27 mouse cellular contexts compared by ENCODE assay signal in genomic region chr8:124328259-124328658, GRCm38 (mm10).
DNase-seq lines count a peak whose midpoint lies in the region; ATAC-seq lines count a peak whose summit lies in the region.
"Had no signal": no experiment of that assay in that cellular context is flagged by ENCODE, and none has a peak within 500 bp of the region (broad histone marks: within the 10 kb centered on the region; RNA-seq: fewer than 3 reads in every experiment).

No protein-coding gene starts in this region.

- H3K36me3 ChIP-seq in hindbrain, embryonic 10.5 days, result peaks cover 94% of the 10 kb centered on the region
- H3K36me3 ChIP-seq in hindbrain, embryonic 13.5 days, result peaks cover 80% of the 10 kb centered on the region
- H3K36me3 ChIP-seq in embryonic facial prominence, embryonic 10.5 days (replicated peaks), result peaks cover 94% of the 10 kb centered on the region
- H3K36me3 ChIP-seq: G1E had no signal

- ATAC-seq in hindbrain, embryonic 13.5 days (ENCODE audit: low FRiP score), result no peak
- ATAC-seq: activated CD4-positive, CD25-positive, alpha-beta regulatory T cell, adult 4 months; CD4-positive, CD25-positive, alpha-beta regulatory T cell, adult 4 months; forebrain, embryonic 14.5 days; Patski had no signal

- no peaks in the 10 kb centered on the region for H3K9me3 ChIP-seq in hindbrain, embryonic 10.5 days
- H3K9me3 ChIP-seq in hindbrain, embryonic 13.5 days, result no peaks in the 10 kb centered on the region
- H3K9me3 ChIP-seq in embryonic facial prominence, embryonic 10.5 days, result no peaks in the 10 kb centered on the region
- H3K9me3 ChIP-seq: embryonic facial prominence, embryonic 13.5 days; embryonic facial prominence, embryonic 15.5 days; forebrain, embryonic 10.5 days; forebrain, embryonic 12.5 days had no signal

- H3K27ac ChIP-seq in hindbrain, embryonic 10.5 days, result peak overlapping the region; percentile 45; the same call in 1 of the 2 replicates
- no peak overlapping the region for H3K27ac ChIP-seq in hindbrain, embryonic 13.5 days
- H3K27ac ChIP-seq in embryonic facial prominence, embryonic 10.5 days (replicated peaks), result 0 out of 2 replicates have a peak overlapping the region, but pooled peaks have one; percentile 7
- H3K27ac ChIP-seq: embryonic facial prominence, embryonic 13.5 days; embryonic facial prominence, embryonic 15.5 days; forebrain, embryonic 12.5 days had no signal

- no peak overlapping the region for H3K4me2 ChIP-seq in hindbrain, embryonic 13.5 days
- H3K4me2 ChIP-seq: embryonic facial prominence, embryonic 13.5 days; embryonic facial prominence, embryonic 15.5 days; forebrain, embryonic 12.5 days had no signal

- no peak overlapping the region for H3K4me3 ChIP-seq in hindbrain, embryonic 10.5 days
- no peak overlapping the region for H3K4me3 ChIP-seq in hindbrain, embryonic 13.5 days
- no peak overlapping the region for H3K4me3 ChIP-seq in embryonic facial prominence, embryonic 10.5 days
- H3K4me3 ChIP-seq: embryonic facial prominence, embryonic 13.5 days; embryonic facial prominence, embryonic 15.5 days; erythroblast, embryonic 14.5 days; forebrain, embryonic 10.5 days; forebrain, embryonic 12.5 days had no signal

- no peaks in the 10 kb centered on the region for H3K27me3 ChIP-seq in hindbrain, embryonic 10.5 days (ENCODE audit: insufficient read depth, poor library complexity, severe bottlenecking)
- no peaks in the 10 kb centered on the region for H3K27me3 ChIP-seq in hindbrain, embryonic 13.5 days
- no peaks in the 10 kb centered on the region for H3K27me3 ChIP-seq in embryonic facial prominence, embryonic 10.5 days (replicated peaks; ENCODE audit: low read depth, poor library complexity, severe bottlenecking)
- H3K27me3 ChIP-seq: CH12.LX; embryonic facial prominence, embryonic 13.5 days; embryonic facial prominence, embryonic 15.5 days; forebrain, embryonic 12.5 days; Patski had no signal

- DNase-seq in hindbrain, embryonic 10.5 days (ENCODE audit: low spot score), result no peak
- peak; percentile 44 for DNase-seq in urinary bladder, adult 2 months (ENCODE audit: low spot score)
- DNase-seq in urinary bladder, postnatal 4 days (ENCODE audit: low spot score in 2 of 2), result no peak
- DNase-seq in embryonic facial prominence, embryonic 10.5 days (ENCODE audit: low spot score), result no peak
- DNase-seq in urinary bladder, postnatal 25 days (ENCODE audit: low spot score), result peak; percentile 25
- DNase-seq in heart, adult 11 months, result no peak
- DNase-seq: adrenal gland, adult 8-10 months; adrenal gland, postnatal 14 days; adrenal gland, postnatal 36 days; B cell, adult 2 months; cerebellum, adult 11-12 months; cerebellum, adult 2 months; cerebellum, adult 9-10 months; cerebellum, postnatal 10 days; cerebellum, postnatal 25 days had no signal

- peaks cover 40% of the 10 kb centered on the region for H3K4me1 ChIP-seq in hindbrain, embryonic 10.5 days (replicated peaks)
- peaks cover 20% of the 10 kb centered on the region for H3K4me1 ChIP-seq in hindbrain, embryonic 13.5 days (replicated peaks)
- peaks cover 26% of the 10 kb centered on the region for H3K4me1 ChIP-seq in embryonic facial prominence, embryonic 10.5 days
- H3K4me1 ChIP-seq: embryonic facial prominence, embryonic 13.5 days; embryonic facial prominence, embryonic 15.5 days had no signal

- H3K9ac ChIP-seq in hindbrain, embryonic 13.5 days, result no peak overlapping the region
- H3K9ac ChIP-seq: embryonic facial prominence, embryonic 13.5 days; embryonic facial prominence, embryonic 15.5 days; forebrain, embryonic 12.5 days had no signal

- 78% methylated on average over 7 of the region's 7 CpGs for WGBS in hindbrain, embryonic 10.5 days
- WGBS in hindbrain, embryonic 13.5 days, result 82% methylated on average over 7 of the region's 7 CpGs
- WGBS in embryonic facial prominence, embryonic 10.5 days, result 75% methylated on average over 7 of the region's 7 CpGs

Comparison
In these comparisons a context has a peak if more than half of its experiments do, and no peak if none do; other contexts are left out.
1. DNase-seq: peak in urinary bladder, adult 2 months (single experiment) and urinary bladder, postnatal 25 days (single experiment); none in hindbrain, embryonic 10.5 days (single experiment), urinary bladder, postnatal 4 days (0 of 2), embryonic facial prominence, embryonic 10.5 days (single experiment) and heart, adult 11 months (single experiment).